In genomic region chr7:139811706-139812105, GRCm38 (mm10) we compare ENCODE assay signal across 13 mouse cellular contexts. TPM values are rescaled to one million over a fixed set of nuclear protein-coding genes. Genes with fewer than 3 reads are reported as not detected.
"Had no signal": no experiment of that assay in that cellular context is flagged by ENCODE, and none has a peak within 500 bp of the region (broad histone marks: within the 10 kb centered on the region; RNA-seq: fewer than 3 reads in every experiment).

No protein-coding gene starts in this region.

- ATAC-seq: midbrain, embryonic 16.5 days had no signal

- DNase-seq: lung, adult 18-20 months; lung, postnatal 4 days; midbrain, embryonic 14.5 days; retina, postnatal 1 day; right cerebral cortex, adult 18-20 months; right cerebral cortex, postnatal 4 days; spleen, adult 18-20 months; thymus, adult 18-20 months; thymus, postnatal 14 days; thymus, postnatal 36 days had no signal

RNA-seq across cellular contexts. Expression of gene Adgra1, which starts 22.3 kb away (rescaled TPM):
- total RNA-seq: megakaryocyte, adult 5-6 weeks; megakaryocyte-erythroid progenitor cell, adult 5-6 weeks had no signal
